Mouse (Mus musculus) c-Kit-positive CD71-positive TER-119-negative erythroid progenitor cells, embryonic 14.5 days (primary cell): ENCODE measurements around the gene Flad1.

Source experiments
- DNase-seq: peaks from one replicate; pipeline ENCODE4 v3.0.0-alpha.2; 2013; ENCODE audit warnings: low read depth

Flad1 gene

DNA sequence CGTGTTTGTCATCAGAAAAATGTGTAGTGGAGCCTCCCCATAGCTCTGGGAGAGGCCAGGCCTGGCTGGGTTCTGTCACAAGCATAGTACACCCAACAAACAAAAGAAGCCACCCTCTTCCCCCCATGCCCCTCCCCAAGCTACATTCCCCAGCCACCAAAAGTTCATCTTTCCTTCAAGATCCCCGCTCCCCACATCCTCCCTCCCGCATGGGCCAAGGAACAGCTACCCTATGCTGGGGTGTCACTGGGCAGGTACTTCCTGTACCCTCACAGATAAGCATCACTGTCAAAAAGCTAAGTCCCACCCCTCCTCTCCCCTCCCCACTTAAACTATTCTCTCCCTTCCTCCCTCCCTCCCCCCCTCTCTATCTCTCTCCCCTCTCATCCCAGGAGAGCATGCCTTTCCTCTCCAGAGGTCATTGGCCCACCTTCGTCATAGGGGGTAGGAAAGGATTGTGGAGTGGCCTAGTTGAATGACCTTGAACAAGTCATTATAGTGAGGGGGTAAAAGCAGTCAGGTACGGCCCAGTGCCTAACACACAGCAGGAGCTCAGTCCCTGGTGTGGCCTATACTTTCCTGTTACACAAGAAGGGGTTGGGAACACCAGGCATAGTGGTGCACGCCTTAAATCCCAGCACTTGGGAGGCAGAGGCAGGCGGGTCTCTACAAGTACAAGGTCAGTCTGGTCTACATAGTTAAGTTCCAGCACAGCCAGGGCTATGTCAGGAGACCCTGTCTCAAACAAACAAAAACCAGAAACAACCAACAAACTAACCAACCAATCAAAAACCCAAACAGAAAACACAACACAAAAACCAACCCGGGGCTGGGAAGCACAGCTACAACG, 29.4 kb downstream of the Flad1 start:
- DNase-seq = no peak

DNA sequence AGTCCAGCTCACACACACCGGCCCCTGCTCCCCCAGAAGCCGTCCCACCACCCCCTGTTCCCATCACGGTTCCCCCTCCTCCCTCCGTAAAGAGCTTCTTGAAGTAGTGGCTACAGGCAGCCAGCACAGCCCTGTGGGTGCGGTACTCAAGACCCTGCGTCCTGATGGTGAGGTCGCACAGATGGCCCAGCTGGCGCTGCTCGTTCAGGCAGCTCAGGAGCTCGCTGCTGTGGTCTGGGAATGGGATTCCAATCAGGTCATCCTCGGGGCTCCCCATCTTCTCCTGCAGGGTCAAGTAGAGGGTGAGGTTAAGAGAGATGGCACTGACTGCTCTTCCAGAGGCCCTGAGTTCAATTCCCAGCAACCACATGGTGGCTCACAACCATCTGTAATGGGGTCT, 30.4 kb downstream of the Flad1 start:
- DNase-seq = no peak

DNA sequence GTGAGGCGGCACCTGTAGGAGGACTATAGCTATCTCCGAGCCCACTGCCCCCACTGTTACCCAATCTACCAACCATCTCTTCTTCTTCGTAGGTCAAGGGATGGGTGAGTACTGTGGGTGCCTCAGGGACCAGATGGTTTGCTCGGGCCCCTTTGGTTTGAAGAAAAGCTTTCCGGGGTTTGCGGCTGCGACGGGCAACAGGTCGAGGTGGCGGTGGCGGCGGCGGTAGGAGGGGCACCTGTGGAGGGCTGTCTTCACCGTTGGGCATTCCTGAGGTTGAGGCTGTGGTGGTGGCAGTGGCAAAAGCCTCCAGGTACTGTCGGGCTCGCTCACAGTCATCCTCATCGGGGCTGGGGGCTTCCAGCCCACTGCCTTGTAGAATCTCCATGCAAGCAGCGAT, 31.0 kb downstream of the Flad1 start:
- no peak for DNase-seq

DNA sequence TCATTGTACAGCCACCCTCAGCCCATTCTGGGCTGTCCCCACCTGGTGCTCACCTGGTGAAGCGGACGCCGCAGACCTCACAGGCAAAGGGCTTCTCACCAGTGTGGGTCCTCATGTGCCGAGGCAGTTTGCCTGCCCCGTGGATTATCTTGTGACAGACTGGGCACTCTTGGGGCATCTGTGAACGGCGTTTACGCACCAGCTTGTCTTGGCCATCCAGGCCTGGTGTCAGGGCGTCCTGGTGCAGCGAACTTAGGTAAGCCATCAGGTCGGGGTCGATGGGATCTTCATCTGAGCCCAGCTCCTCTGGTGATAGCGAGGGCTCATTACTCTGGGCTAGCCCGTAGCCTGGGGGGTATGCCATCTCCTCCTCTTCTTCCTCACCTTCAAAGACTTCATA, 31.4 kb downstream of the Flad1 start:
- DNase-seq = no peak

DNA sequence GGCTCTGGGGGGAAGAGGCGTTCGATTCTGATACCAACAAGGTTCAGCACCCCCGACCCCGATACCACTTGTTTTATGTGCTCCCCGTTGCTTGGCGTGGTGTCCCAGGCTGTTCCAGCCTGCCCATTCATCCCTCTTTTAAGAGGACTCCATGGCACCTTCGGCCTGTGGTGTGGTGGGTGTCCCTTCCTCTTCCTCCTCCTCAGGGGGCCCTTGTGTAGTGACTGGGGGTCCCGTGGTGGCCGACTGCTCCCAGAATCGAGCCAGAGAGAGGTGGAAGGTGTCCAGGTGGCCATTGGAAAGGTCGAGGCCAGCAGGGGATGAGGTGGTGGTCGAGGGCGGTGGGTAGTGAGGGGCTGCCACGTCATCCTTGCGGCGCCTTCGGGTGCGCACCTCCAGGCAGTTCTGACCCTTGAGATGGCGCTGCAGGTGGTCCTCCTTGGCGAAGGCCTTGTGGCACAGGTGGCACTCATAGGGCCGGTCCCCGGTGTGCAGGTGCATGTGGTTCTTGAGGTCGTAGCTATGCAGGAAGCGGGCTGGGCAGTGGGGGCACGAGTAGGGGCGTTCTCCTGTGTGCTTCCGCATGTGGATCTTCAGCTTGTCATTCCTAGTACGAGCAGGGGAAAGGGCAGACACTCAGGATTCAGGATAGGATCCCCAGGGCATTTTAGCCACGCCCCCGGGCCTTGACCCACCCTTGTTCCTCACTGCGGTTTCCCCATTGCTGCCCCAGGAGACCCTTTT, 32.1 kb downstream of the Flad1 start:
- no peak for DNase-seq

DNA sequence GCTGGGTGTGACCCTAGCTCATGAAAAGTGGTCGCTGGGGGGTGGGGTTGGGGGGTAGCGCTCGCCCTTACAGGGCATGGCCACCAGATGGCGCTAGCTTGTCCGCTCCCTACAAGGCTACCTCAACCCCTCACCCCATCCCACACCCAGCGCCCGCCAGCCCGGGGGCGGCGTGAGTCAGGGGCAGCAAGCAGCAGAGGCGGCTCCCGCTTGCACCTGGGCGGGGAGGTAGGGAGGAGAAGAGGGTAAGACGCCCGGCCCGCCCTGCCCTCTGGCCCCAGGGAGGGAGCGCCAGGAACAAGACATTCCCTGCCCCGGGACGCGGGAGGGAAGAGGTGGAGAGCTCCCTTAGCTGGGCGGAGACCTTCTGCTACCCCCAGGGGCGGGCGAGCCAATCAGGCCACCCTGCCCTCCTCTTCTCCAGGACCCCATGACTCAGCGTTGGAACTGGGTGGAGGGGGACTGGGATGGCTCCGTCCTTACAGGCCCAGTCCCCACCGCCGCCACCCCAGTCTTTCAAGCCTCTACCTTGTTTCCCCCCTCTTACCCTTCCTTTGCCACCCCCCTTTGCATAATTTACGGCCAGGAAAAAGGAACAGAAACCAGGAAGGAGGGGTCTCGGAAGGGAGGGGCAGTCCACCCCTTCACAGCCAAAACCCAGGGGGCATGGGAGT, 33.1 kb downstream of the Flad1 start:
- DNase-seq = no peak

DNA sequence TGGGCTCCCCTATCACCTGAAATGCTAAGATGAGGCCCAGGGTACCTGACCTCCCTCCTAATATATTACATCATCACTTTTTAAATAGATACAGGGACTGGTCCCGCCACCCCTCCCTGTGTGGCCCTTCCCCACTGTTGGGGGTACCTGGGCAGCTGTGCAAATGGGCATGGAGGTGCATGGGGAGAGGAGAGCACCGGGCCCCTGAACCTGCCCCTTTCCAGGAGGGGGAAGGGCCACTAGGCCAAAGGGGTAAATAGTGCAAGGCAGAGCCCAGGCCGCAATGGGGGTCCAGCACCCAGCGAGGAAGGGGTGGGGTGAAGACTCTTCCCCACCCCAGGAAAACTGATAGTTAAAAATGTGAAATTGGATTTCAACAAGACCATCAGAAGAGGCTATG, 33.8 kb downstream of the Flad1 start:
- DNase-seq = no peak

DNA sequence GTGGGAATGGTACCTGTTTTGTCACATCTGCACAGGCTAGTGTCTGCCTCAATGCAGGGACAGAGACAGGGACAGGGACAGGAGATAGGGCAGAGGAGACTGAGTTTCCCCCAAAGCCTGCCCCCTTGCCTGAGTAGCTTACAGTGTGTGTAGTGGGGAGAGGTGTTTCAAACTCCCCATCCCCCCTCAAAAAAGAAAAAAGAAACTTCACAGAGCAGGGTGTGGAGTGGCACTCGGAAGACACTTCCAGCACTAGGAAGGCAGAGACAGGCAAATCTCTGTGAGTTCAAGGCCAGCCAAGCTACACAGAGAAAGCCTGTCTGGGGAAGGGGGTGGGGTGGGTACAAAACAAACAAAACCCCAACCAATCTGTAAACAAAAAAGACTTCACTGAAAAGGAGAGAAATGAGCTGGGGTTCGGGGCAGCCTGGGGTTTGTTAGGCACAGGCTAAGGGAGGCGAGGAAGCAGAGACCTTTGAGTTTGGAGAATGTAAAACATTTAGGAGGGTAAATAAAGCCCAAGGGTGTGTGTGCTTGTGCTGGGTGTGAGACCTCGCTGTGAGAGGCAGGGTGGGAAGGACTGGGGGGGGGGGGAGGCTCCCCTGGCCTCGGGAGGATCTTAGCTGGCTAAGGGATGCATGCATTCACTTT, 38.0 kb downstream of the Flad1 start:
- no peak for DNase-seq

DNA sequence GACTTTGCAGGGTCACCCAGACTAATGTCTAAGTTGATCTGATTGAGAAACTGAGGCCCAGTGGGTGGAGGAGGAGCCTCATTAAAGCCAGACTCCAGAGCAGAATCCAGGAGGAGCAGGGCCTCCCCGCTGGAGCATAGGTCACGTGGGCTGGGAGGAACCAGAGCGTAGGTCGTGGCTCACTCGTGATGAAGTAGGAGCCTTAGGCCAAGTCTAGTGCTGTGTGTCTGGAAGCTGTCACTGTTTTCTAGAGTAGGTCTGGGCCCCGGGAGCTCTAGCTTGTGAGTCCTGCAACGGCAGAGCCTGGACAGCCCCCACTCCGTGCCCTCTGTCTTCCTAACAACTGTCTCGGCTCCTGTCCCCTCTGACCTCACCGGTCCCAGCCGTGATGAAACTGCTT, 44.3 kb downstream of the Flad1 start:
- DNase-seq = no peak

DNA sequence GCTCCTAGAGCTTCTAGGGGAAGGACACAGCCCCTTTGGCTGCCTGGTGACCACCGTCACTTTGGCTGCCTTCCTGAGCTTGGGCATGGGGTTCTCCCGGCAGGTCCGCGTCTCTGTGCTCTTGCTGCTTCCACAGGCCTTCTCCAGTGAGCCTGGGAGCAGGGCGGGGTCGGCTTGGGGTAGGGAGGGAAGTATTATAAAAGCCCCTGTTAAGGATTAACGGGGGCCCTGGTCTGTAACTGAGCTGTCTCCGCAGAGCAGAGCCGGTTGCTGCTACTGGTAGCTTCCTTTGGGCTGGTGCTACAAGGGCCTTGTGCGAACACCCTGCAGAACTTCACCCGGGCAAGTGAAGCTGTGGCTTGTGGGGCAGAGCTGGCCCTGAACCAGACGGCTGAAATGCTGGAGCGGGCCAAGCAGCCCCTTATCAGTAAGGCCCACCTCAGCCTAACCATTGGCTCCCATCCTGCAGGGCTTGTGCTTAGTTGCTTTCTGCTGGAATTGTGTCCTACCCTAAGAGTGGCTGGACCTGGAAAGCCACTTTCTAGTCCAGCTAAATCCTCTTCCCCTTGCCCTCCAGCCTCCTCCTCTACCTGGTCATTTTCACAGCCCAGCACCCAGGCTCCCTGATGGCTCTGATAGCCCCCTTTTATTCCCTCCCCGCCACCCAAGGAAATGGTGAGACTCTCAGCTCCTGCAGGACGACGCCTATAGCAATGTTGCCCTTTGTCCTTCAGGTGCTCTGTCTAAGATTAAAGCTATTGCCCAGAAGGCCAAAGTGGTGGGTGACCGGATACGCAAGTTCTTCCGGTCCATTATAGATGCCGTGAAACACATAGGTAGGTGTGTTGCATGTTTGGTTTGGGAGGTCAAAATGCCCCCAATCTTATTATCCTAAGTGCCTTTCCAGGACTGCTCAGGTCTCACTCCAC, 45.9 kb downstream of the Flad1 start:
- no peak for DNase-seq

DNA sequence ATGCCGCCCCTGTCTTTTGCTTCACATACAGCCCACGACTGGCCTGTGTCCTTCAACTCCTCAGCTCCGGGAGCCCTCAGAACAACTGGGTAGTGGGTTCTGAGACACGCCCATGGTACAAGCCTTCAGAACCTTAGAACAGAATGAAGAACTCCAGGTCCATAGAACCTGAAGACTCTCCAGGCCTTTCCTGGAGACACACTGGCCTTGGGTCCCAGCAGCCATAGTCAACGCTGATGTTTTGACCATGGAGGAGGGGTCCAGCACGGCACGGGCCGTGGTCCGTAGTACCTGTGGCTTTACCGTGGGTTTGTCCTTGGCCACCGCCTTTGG, 46.6 kb downstream of the Flad1 start, which contains the start of gene Dcst1:
Gene Dcst1 (minus strand): TSS at position 101 of the 333 bp plus-strand sequence.
- no peak for DNase-seq

DNA sequence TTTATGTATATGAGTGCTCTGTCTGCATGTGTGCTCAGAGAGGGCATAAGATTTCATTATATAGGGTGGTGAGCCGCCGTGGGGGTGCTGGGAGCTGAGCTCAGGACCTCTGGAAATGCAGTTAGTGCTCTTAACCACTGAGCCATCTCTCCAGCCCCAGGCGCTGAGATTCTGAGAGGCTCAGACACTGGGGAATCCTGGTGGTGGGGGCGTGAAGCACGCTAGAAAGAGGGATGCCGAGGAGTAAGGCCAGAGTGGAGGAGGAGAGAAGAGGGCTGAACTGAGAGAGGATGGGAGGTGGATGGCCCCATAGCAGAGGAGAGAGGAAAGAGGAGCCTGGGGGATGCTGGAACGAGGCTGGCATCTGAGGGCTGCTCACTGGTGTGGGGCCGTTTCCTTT, 47.0 kb downstream of the Flad1 start:
- no peak for DNase-seq

DNA sequence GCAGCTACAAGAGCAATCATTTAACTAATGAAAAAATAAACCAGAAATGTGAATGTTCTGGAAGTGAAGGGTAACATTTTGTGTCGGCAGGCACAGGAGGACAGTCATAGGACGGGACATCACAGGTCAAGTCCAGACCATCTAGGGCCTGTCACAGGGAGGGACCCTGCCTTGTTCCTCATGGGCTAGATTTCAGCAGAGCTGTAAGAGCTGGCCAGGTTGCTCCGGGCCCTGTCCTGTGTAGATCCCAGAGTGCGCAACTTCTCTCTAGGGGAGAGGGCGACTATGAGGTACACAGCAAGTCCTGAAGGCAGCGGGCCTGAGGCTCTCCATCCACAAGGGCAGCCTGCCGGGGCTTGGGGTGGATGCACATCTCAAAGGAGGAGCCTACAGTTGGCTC, 50.0 kb downstream of the Flad1 start, which contains the start of gene Dcst2:
Gene Dcst2 (plus strand): TSS at position 301 of the 400 bp plus-strand sequence.
- DNase-seq = no peak

DNA sequence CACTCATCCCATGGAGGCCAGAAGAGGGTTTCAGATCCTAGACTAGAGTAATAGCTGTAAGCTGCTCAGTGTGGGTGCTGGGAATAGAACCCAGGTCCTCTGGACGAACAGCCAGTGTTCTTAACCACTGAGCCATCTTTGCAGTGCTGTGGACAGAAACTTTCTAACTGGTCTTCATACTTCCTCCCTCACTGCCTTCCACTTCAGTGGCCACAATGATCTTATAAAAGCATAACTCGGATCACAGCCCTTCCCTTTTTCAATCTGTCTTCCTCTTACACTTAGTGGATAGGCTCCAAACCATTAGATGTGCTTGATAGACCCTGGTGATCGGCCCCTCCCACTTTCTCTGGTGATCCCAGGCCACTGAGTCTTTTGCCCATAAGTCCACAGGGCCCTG, 51.4 kb downstream of the Flad1 start:
- DNase-seq = no peak

DNA sequence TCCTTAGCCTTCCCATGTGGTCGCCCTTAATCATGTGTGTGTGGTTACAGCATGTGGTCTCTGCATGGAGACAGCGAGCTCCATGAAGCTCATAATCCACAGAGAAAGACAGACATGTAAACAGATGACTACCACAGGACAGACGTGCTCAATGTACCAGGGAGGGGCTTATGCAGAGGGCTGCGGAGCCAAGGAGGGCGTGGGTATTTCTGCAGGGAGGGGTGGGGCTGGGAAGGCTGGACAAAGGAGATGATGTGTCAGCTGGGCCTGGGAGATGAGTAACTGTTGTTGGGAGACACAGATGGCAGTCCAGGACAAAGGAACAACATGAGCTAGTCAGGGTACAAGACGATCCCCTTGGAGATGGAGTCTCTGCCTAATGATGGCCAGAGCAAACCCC, 52.0 kb downstream of the Flad1 start:
- no peak for DNase-seq

DNA sequence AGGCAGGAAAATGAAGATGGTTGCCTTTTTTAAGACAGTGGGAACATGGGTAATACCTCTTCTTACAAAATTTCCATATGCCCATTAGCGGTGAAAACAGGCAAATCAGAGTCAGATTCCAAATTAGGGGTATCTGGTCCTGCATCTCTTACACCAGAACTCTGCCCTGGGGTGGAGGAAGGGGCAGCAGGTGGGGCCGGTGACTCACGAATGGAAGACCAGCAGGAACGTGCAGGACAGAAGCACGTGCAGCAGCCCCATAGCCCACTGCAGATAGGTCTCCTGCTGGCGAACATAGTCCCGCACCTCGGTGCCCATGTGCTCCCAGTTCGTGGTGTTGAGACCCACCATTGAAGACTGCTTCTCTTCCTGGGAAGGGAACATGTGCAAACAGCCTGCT, 55.6 kb downstream of the Flad1 start:
- no peak for DNase-seq

DNA sequence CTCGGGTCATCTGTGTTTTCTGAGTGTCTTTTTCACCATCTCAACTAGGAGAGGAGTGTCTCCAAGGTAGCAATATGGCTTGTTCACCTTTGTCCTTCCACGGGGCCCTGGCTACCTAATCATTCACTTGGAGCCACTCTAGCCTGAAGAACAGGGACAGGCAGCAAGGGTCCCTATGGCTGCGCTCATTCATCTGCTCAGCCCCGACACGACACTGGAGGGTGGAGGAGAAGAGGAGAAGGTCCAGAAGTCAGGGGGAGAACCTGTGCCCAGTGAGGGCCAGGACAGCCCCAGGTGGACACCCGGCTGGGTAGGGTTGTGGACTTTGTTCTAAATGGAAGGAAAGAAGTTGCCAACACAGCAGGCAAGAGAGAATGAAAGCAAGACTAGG, 56.2 kb downstream of the Flad1 start:
- no peak for DNase-seq

DNA sequence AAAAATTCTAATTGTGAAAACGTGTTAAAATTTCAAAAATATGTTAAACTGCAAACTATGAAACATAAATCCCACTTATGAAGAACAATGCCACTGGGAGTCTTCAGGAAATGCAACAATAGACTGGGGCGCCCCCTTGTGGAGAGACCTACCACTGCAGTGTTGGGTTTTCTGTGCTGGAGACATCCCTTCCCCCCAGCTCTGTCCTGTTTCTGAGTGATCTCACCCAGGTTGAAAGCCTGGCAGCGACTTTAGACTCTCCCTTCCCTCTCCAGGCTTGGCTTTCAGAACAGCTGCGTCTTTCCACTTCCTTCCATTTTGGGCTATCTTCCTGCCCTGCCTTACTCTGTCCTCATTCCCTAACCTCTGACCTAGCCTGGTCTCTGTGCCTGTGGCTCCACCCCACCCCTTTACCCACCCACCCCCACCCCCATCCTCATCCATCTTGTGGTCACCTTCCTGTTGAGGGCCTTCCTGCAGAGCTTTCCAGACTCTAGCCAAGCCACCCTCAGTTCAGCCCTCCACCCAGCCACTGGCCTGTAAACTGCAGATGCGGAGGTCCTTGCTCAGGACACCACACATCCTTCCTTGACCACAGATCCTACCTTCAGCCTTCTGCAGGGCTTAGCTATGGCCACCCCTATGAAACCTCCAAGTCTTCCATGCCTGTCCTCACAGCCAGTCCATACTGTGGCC, 56.7 kb downstream of the Flad1 start:
- DNase-seq = peak; percentile 50

DNA sequence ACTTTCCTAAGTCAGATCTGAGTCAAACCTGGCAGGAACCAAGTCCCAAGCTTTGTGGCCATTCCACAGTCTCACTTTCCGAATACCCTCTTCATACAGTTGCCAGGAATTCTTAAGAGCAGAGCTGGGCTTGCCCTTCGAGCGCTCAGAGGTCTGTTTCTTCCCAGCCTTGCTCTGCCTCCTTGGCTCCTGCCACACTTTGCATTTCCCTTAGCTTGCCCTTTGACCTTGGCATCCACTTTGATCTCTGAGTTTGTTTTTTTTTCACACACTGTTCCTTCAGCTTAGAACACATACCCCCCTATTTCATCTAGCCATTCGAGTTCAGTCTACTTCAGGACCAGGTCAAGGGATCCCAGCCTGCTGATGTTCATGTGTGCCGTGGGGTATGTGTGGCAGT, 60.4 kb downstream of the Flad1 start:
- no peak for DNase-seq
